Mouse (Mus musculus): ENCODE measurements around the gene Ccdc146.
A peak's percentile ranks its signal among the peaks of the same experiment; 100 is the strongest.

Ccdc146 gene

DNA sequence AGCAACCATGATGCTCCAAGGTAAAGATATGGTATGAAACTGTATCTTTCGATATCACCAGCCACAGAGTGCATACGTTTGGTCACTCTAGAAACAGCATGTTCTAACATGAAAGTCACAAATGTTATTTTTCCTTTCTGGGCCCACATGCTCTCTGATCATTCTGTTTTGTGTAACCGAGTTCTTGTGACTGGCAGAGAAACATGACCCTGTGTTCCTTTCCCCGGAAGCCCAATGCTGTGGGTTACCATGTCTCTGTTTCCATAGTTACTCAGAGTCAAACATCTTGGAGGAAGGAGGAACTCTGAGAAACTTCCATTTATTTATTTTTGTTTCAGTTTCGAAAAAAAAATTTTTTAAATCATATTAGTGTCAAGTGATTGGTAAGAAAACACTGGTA lies 12.4 kb downstream of the Ccdc146 start:
- Histone ChIP-seq H3K36me3 (ENCODE audit: control insufficient read depth, insufficient read depth, low read length, poor library complexity, severe bottlenecking) (no peaks in the 10 kb centered on the region), H3K27me3 (ENCODE audit: control insufficient read depth, insufficient read depth, low read length, poor library complexity, severe bottlenecking) (no peaks in the 10 kb centered on the region)
- DNase-seq (ENCODE audit: low read depth, low spot score) = peak; percentile 80

DNA sequence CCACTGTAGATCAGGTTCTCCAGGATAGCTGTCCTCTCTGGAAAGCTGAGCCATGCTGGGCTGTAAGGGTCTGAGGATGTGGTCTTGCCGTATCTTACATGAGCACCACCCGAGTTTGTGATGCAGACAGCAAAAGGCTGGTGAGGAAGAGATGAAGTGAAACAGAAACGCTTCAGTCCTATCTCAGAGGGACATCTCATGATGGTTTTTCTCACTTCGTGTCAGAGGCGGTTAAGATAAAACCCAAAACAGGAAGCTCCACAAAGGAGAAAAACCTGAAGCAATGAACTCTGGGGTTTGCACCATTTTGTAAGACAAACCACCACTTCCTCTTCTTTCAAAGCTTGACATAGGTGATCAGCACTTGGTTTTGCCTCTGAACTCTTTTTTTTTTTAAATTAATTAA lies 13.2 kb downstream of the Ccdc146 start:
- peak; percentile 92 for DNase-seq (ENCODE audit: low read depth, low spot score)
- no peaks in the 10 kb centered on the region for H3K27me3 ChIP-seq (ENCODE audit: control insufficient read depth, insufficient read depth, low read length, poor library complexity, severe bottlenecking)
- H3K36me3 ChIP-seq (ENCODE audit: control insufficient read depth, insufficient read depth, low read length, poor library complexity, severe bottlenecking) = no peaks in the 10 kb centered on the region

DNA sequence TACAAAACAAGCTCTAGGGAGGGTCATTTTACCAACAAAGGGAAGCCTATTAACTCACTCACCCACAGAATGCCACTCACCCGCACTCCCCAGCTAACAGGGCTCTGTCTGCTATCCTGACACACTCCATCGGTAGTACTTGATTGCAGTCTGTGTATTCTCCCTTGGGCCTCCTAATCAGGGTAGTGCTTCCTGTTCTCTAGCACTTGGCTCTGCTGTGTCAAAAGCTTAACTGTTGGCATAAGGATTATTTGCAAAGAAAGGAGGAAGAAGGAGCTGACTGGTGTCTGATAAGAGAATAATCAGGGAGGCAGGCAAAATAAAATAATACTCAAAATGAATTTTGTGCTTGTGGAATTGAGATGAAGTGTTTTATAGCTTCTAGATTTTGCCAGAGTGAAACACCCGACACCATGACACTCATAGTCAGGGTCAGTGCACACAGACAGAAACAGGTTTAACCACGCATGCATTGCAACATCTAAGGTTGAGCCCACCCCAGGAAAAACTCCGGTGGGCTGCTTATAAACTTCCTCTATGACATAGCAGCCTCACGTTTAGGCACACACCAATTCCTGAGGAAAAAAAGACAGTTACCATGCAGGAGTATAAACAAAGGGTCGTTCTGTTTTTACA lies 29.2 kb downstream of the Ccdc146 start:
- Histone ChIP-seq H3K27me3 (ENCODE audit: control insufficient read depth, insufficient read depth, low read length, poor library complexity, severe bottlenecking) (no peaks in the 10 kb centered on the region), H3K36me3 (ENCODE audit: control insufficient read depth, insufficient read depth, low read length, poor library complexity, severe bottlenecking) (no peaks in the 10 kb centered on the region)
- DNase-seq (ENCODE audit: low read depth, low spot score) = peak; percentile 30

DNA sequence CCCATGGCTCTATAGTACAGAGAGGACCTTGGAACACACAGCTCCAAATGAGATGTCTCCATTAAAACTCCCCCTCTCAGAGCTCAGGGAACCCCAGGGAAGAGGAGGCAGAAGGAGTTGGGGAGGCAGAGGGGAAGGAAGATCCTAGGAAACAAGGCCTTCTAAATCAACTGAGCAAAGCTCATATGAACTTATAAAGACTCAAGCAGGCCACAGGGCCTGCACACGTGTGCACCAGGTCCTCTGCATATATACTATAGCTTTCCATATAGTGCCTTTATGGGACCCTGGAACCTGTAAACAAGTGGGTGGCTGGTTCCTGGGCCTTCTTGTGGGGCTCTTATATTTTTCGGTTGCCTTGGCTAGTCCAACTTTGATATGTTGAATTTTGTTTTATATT lies 29.9 kb downstream of the Ccdc146 start:
- no peak for DNase-seq (ENCODE audit: low read depth, low spot score)
- H3K36me3 ChIP-seq (ENCODE audit: control insufficient read depth, insufficient read depth, low read length, poor library complexity, severe bottlenecking) = no peaks in the 10 kb centered on the region
- H3K27me3 ChIP-seq (ENCODE audit: control insufficient read depth, insufficient read depth, low read length, poor library complexity, severe bottlenecking) = no peaks in the 10 kb centered on the region

DNA sequence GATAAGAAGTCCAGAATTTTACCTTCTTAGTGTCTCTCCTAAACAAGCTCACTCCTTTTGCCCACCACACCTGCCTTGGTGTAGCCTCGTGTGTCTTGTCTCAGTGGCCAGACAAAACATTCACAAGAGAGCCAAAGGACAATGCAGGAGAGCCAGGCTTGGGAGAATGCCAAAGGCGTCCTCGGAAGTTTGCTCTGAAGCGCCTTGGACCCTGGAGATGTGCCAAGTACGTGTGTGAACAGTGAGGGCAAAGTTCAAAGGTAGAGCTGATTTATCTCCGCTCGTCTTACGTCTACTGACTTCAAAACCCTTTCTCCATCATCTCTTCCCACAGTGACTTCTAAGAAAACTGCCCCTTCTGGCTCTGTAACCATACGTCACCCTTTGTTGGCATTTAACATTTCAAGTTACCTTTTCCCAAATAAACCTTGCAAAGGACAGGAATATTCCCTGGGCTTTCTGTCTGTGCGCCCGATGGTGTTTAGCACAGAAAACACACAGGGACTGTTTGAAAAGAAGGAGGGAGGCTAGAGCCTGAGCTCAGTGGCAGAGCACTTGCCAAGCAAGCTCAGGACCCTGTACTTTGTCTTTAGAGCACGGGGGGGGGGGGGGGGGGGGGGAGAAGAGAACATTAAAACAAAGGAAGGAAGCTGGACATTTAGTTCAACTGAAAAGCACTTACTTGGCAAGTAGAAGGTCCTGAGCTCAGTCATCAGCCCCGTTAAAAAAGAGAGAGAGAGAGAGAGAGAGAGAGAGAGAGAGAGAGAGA lies 32.7 kb downstream of the Ccdc146 start:
- Histone ChIP-seq H3K27me3 (ENCODE audit: control insufficient read depth, insufficient read depth, low read length, poor library complexity, severe bottlenecking) (no peaks in the 10 kb centered on the region), H3K36me3 (ENCODE audit: control insufficient read depth, insufficient read depth, low read length, poor library complexity, severe bottlenecking) (no peaks in the 10 kb centered on the region)
- DNase-seq (ENCODE audit: low read depth, low spot score) = no peak

DNA sequence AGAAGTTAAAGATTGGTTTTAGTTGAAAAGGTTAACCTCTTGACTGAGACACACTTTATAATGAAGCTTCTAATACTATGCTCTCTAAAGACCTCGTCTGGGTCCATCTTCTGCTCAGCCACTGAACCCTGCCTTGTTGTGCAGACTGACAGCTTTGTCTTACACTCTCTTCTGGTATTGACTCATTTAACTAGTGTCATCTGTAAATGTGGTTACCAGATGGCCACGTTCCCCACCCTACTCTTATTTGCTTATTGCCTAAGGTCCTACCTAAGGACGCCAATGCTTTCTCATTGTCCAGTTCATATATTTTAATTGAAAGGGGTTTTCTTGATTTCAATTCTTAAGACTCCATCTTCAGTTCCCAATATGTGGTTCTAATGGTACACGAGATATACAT lies 35.6 kb downstream of the Ccdc146 start:
- no peak for DNase-seq (ENCODE audit: low read depth, low spot score)
- no peaks in the 10 kb centered on the region for H3K27me3 ChIP-seq (ENCODE audit: control insufficient read depth, insufficient read depth, low read length, poor library complexity, severe bottlenecking)
- no peaks in the 10 kb centered on the region for H3K36me3 ChIP-seq (ENCODE audit: control insufficient read depth, insufficient read depth, low read length, poor library complexity, severe bottlenecking)

DNA sequence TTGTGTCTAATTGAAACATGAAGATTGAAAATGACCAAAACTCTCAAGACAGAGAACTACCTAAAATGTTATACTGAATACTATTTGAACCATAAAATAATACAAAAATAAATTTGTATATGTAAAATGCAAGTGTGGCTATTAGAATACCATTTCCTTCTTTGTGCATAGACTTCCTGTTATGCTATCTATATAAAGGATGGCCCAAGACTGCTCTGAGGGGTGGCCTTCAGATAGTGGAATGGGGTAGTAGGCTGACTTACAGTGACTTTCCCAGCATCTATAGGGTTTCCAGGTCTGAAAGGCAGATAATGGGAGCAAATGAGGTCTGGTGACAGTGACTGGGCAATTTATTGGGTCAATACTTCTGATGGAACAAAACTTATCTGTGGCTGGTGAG lies 37.1 kb downstream of the Ccdc146 start:
- H3K27me3 ChIP-seq (ENCODE audit: control insufficient read depth, insufficient read depth, low read length, poor library complexity, severe bottlenecking) = no peaks in the 10 kb centered on the region
- H3K36me3 ChIP-seq (ENCODE audit: control insufficient read depth, insufficient read depth, low read length, poor library complexity, severe bottlenecking) = no peaks in the 10 kb centered on the region
- no peak for DNase-seq (ENCODE audit: low read depth, low spot score)

DNA sequence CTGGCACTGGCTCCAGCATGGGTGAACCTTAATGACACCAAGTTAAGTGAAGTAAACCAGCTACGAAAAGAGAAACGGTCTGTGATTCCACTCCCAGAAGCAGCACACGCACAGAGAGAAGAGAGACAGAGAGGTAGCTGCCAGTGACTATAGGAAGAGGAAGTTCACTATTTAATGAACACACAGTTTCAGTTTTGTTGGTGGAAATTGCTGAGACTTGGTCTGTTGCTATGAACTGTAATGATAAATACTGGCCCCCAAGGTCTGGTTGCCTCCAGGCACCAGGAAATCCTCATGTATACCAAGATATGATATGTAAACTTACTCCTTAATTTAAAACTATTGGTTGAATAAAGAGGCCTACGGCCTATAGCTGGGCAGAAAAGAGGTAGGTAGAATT lies 38.0 kb downstream of the Ccdc146 start:
- no peaks in the 10 kb centered on the region for H3K36me3 ChIP-seq (ENCODE audit: control insufficient read depth, insufficient read depth, low read length, poor library complexity, severe bottlenecking)
- peak; percentile 72 for DNase-seq (ENCODE audit: low read depth, low spot score)

DNA sequence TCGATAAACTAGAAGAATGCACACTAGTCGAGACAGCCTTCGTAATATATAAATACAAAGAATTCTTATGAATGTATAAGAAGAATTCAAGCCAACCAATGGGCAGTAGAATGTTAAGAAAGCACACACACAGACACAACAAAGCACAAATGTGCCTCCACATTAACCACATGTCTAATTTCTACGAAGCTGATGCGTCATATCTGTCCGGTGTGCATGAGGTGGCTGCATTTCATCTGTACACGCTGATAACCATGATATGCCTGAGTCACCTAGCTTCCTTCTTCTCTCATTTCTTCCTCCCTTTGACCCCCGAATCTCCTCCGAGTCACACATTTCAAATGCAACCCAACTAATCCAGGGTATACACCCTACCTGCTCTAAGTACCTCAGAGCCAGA lies 39.5 kb downstream of the Ccdc146 start:
- Histone ChIP-seq H3K36me3 (ENCODE audit: control insufficient read depth, insufficient read depth, low read length, poor library complexity, severe bottlenecking) (no peaks in the 10 kb centered on the region), H3K27me3 (ENCODE audit: control insufficient read depth, insufficient read depth, low read length, poor library complexity, severe bottlenecking) (no peaks in the 10 kb centered on the region)
- DNase-seq (ENCODE audit: low read depth, low spot score) = peak; percentile 48

More for the DNA sequence above, 38.0 kb downstream of the Ccdc146 start:
- no peaks in the 10 kb centered on the region for H3K27me3 ChIP-seq (ENCODE audit: control insufficient read depth, insufficient read depth, low read length, poor library complexity, severe bottlenecking)

DNA sequence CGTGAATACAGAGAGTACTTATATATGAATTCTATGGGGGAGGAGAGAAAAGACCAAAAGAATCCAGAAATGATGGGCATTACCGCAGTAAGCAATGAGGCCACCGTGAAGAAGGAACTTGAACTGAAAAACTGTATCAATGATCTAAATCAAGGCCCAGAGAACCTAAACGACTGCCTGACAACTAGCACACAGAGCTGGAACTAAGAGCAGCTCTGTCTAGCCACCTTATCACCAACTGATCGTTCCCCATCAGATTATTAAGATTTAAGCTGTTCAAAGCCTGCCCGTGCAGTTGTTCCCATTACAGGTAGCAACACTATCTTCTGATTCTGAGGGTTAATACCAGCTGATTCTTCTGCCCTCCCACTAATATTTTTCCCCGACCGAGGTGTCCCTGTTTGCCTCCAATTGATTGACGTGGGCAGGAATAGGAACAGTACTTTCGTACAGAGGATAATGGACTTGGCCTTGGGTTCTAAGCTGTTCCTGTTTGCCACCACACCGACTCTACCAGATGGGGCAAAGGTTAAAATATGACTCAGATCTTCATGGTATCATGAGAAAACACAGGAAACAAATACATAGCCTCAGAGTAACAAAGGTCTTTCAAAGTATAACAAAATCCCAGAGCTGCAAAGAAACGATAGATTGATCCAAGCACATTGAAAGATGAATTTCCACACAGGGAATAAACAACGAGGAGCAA lies 40.1 kb downstream of the Ccdc146 start:
- no peaks in the 10 kb centered on the region for H3K27me3 ChIP-seq (ENCODE audit: control insufficient read depth, insufficient read depth, low read length, poor library complexity, severe bottlenecking)
- no peaks in the 10 kb centered on the region for H3K36me3 ChIP-seq (ENCODE audit: control insufficient read depth, insufficient read depth, low read length, poor library complexity, severe bottlenecking)
- no peak for DNase-seq (ENCODE audit: low read depth, low spot score)

DNA sequence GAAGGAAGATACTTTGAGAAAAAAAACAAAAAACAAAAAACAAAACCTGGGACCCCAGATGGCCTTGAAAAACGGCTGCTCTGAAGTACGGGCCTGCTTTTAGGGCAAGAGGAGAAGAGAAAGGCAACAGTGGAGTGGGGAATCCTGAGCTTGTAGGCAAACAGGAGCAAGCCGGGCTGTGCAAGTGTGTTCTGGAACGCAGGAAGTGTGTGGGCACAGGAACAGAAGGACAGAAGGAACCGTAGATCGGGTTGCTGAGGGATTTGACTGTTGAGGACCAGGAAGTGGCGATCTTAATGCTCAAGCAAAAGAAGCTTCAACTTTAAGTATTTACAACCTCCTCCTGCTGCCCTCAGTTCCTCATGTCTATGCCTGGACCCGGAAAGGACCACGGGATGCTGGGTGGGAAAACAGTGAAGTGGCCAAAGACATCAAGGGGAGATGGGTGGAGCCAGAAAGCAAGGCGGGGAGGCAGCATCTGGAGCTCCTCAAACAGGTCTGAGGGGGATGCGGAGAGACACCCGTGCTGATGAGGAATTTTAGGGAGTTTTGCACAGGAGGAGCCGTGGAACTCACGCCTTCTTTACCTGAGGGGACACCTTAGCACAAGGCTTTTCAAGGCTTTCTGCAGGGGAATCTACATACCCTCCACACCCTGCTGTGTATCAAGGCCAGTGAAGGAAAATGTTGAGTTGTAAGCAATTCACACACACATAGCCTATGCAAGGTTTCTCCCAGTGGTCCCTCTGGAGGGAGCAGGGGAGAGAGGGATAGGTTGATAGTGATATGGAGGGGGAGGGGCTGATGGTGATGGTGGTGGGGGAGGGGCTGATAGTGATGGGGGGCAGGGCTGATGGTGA lies 40.9 kb downstream of the Ccdc146 start:
- no peaks in the 10 kb centered on the region for H3K27me3 ChIP-seq (ENCODE audit: control insufficient read depth, insufficient read depth, low read length, poor library complexity, severe bottlenecking)
- H3K36me3 ChIP-seq (ENCODE audit: control insufficient read depth, insufficient read depth, low read length, poor library complexity, severe bottlenecking) = no peaks in the 10 kb centered on the region
- DNase-seq (ENCODE audit: low read depth, low spot score) = no peak

DNA sequence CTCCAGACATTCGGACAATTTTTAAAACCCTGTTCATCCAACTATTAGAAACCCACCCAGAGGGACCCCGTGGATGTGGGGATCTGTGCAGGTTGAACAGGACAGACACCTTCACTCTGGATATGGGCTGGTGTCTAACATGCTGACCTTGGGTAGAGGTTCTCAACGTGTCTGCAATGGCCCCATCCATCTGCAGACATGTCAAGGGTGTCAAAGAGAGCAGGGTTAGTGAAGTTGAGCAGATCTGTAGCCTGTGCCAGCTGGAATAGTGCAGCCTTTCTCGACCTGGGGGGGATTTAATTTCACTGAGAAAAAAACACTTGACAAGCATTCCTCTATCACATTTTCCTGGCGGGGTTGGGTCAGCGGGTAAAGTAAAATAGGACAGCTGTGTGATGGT lies 41.8 kb downstream of the Ccdc146 start:
- no peaks in the 10 kb centered on the region for H3K36me3 ChIP-seq (ENCODE audit: control insufficient read depth, insufficient read depth, low read length, poor library complexity, severe bottlenecking)
- no peaks in the 10 kb centered on the region for H3K27me3 ChIP-seq (ENCODE audit: control insufficient read depth, insufficient read depth, low read length, poor library complexity, severe bottlenecking)
- no peak for DNase-seq (ENCODE audit: low read depth, low spot score)

DNA sequence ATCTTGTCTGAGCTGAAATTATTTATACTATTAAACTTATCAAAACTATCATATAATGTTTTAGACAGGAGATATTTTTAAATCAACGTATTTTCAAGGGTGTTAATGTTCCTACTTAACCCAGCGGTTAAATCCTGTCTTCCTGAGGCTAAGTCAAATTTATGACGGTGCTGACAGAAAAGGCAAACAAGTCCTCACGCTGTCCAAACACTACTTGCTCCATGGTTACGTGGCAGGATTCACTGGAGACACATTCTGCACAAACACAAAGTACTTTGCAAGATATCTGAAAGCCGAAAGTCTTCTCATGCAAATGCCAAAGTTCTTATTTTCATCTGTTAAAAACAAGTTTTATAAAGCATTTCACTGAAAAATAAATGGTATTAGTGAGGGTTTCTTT lies 42.5 kb downstream of the Ccdc146 start:
- H3K27me3 ChIP-seq (ENCODE audit: control insufficient read depth, insufficient read depth, low read length, poor library complexity, severe bottlenecking) = no peaks in the 10 kb centered on the region
- H3K36me3 ChIP-seq (ENCODE audit: control insufficient read depth, insufficient read depth, low read length, poor library complexity, severe bottlenecking) = no peaks in the 10 kb centered on the region
- no peak for DNase-seq (ENCODE audit: low read depth, low spot score)

DNA sequence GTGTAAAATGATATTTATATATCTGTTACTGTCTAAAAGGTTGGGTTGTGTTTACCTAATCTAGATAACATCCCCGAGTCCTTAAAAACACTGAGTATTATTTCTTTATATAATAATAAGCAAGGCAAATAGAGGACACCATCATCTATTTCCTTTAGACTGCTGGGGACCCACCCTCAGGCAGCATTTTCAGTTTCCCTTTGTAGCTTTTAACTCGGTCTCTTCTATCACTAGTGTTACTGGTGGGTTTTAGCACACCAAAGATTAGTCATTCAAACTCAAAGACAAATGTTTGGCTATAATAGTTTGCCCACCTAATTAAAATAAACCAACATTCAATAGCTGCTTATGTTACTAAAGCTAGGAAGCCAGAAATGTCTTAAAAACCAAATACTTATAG lies 46.1 kb downstream of the Ccdc146 start:
- Histone ChIP-seq H3K27me3 (ENCODE audit: control insufficient read depth, insufficient read depth, low read length, poor library complexity, severe bottlenecking) (no peaks in the 10 kb centered on the region), H3K36me3 (ENCODE audit: control insufficient read depth, insufficient read depth, low read length, poor library complexity, severe bottlenecking) (no peaks in the 10 kb centered on the region)
- no peak for DNase-seq (ENCODE audit: low read depth, low spot score)

Data from splenic B cell, adult 2 months (primary cell).